Mouse (Mus musculus): ENCODE results near the gene Unk. TPM values are rescaled to one million over a fixed set of nuclear protein-coding genes. Genes with fewer than 3 reads are reported as not detected.

Unk gene
- polyA plus RNA-seq, 1 experiment from 2014 or later: 8.3 TPM

DNA sequence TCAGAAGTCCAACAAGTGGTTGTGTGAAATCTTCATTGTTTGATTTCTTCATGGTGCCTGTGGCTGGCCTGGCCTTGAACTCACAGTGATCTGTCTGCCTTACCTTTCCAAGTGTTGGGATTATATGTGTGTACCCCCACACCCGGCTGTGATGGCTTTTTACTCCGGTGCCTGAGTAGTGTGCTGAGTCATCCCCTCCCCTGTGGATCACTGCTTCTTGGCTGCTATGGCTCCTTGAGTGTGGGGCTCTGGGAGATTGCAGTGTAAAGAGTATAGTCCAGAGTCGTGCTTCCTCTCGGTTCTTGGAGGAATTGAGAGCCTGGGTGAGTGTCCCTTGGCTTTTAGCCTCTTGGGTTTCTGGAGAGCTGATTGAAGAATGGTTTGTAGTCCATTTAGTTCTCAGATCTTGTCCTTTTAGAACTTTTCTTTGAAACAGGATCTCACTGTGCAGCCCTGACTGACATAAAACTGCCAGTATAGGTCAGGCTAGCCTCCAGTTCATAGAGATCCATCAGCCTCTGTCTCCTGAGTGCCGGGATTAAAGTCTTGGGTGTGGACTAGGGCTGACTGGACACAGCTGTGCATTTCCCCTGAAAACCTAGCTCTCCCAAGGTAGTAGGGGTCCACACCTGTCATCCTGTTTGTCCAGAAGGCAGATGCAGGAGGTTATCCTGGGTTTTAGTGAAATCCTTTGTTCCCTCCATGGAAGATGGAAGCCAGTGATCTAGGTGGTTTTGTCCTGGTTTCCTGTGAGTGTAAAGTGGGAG is 12.4 kb downstream of the Unk start:
- no peaks in the 10 kb centered on the region for H3K4me1 ChIP-seq (replicated peaks; ENCODE audit: control insufficient read depth, insufficient read depth)
- H3K27me3 ChIP-seq (ENCODE audit: control insufficient read depth, insufficient read depth, low read length): no peaks in the 10 kb centered on the region
- peaks cover 16% of the 10 kb centered on the region for H3K36me3 ChIP-seq (ENCODE audit: control insufficient read depth, insufficient read depth, low read length)
- no peak for ATAC-seq (ENCODE audit: low FRiP score, low TSS enrichment)
- no peak overlapping the region for H3K27ac ChIP-seq (replicated peaks)
- no peak for DNase-seq (ENCODE audit: low spot score)
- H3K4me2 ChIP-seq (replicated peaks; ENCODE audit: low read depth): no peak overlapping the region
- TF ChIP-seq EP300 (optimal IDR thresholded peaks at IDR 0.05): no peak
- no peak for TF ChIP-seq CTCF (IDR thresholded peaks at IDR 0.05; ENCODE audit: low read depth)
- 66% methylated on average over 5 of the region's 5 CpGs for WGBS
- no peak overlapping the region for H3K4me3 ChIP-seq (ENCODE audit: low read depth, low read length)
- H3K9ac ChIP-seq (ENCODE audit: low read length): no peak overlapping the region
- H3K9me3 ChIP-seq (ENCODE audit: control insufficient read depth, low read length): no peaks in the 10 kb centered on the region

DNA sequence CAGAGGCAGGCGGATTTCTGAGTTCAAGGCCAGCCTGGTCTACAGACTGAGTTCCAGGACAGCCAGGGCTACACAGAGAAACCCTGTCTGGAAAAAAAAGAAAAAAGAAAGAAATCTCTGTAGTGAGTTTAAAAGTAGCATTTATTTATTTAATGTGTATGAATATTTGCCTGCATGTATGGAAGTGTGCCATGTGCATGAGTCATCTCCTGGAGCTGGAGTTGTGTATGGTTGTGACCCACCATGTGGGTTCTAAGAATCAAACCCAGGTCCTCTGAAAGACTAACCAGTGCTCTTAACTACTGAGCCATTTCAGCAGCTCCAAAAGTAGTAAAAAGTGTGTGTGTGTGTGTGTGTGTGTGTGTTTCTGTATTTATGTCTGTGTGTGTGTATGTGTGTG is 13.2 kb downstream of the Unk start:
- ATAC-seq (ENCODE audit: low FRiP score, low TSS enrichment) (no peak), DNase-seq (ENCODE audit: low spot score) (no peak)
- no peaks in the 10 kb centered on the region for H3K27me3 ChIP-seq (ENCODE audit: control insufficient read depth, insufficient read depth, low read length)
- peaks cover 21% of the 10 kb centered on the region for H3K36me3 ChIP-seq (ENCODE audit: control insufficient read depth, insufficient read depth, low read length)
- WGBS: 88% methylated on average over 1 of the region's 1 CpGs
- H3K4me2 ChIP-seq (replicated peaks; ENCODE audit: low read depth): no peak overlapping the region
- no peak overlapping the region for H3K27ac ChIP-seq (replicated peaks)
- H3K4me3 ChIP-seq (ENCODE audit: low read depth, low read length): no peak overlapping the region
- no peaks in the 10 kb centered on the region for H3K9me3 ChIP-seq (ENCODE audit: control insufficient read depth, low read length)
- H3K4me1 ChIP-seq (replicated peaks; ENCODE audit: control insufficient read depth, insufficient read depth): no peaks in the 10 kb centered on the region
- TF ChIP-seq EP300 (optimal IDR thresholded peaks at IDR 0.05) (no peak), CTCF (IDR thresholded peaks at IDR 0.05; ENCODE audit: low read depth) (no peak)
- no peak overlapping the region for H3K9ac ChIP-seq (ENCODE audit: low read length)

DNA sequence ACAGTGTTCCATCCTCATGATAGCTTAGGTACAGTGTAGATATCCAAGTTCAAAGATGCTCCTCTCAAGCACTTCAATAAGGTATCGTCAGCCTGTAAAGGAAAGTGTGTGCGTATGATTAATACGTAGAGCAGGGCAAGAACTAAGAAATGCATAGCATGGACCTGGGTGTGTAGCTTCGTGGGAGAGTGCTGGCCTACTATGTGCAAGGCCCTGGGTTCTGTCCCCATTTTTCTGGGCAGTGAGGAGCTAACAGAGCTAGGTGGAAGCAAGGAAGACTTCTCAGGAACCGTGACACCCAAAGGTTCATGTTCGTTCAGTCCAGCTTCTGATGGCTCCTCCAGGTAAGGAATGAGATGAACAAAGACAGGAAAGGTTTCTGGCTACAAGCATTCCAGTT is 15.1 kb downstream of the Unk start:
- no peak for DNase-seq (ENCODE audit: low spot score)
- H3K9me3 ChIP-seq (ENCODE audit: control insufficient read depth, low read length): no peaks in the 10 kb centered on the region
- peaks cover 25% of the 10 kb centered on the region for H3K36me3 ChIP-seq (ENCODE audit: control insufficient read depth, insufficient read depth, low read length)
- no peak for ATAC-seq (ENCODE audit: low FRiP score, low TSS enrichment)
- H3K9ac ChIP-seq (ENCODE audit: low read length): no peak overlapping the region
- H3K4me3 ChIP-seq (ENCODE audit: low read depth, low read length): no peak overlapping the region
- TF ChIP-seq CTCF (IDR thresholded peaks at IDR 0.05; ENCODE audit: low read depth) (no peak), EP300 (optimal IDR thresholded peaks at IDR 0.05) (no peak)
- no peak overlapping the region for H3K4me2 ChIP-seq (replicated peaks; ENCODE audit: low read depth)
- no peak overlapping the region for H3K27ac ChIP-seq (replicated peaks)
- no peaks in the 10 kb centered on the region for H3K4me1 ChIP-seq (replicated peaks; ENCODE audit: control insufficient read depth, insufficient read depth)
- H3K27me3 ChIP-seq (ENCODE audit: control insufficient read depth, insufficient read depth, low read length): no peaks in the 10 kb centered on the region
- 90% methylated on average over 6 of the region's 6 CpGs for WGBS

DNA sequence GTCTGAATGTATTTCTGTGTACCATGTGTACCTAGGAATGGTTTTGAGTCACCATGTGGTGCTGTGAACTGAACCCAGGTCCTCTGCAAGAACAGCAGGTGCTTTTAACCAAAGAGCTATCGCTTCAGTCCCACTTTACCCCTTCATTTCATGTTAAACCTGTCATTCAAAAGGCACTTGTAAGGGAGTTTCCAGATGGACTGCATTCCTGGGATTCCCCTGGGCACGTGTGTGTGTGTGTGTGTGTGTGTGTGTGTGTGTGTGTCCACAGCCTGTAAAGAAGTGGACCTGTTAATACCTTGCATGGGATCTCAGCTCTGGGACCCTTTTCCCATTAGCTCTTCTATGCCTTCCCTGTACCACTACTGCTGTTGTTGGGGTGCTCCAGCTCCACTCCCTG is 19.5 kb downstream of the Unk start:
- WGBS: 70% methylated on average over 2 of the region's 2 CpGs

DNA sequence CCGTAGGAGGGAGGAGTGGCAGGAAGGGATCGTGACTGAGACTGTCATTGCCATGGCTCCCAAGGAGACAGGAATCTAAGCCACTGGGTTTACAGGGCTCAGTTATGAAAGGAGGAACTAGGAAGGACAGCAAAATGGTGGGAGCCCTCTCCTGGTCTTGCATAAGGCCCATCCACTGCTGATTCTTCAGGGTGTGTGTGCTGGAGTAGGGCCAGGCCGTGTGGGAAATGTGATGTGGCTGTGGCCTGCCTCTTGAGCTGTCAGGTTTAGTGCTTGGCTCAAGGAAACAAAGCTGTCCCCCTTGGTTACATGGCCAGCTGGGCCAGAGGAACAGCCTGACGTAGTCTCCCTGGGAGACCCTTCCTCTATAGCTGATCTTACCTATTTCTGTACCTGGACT is 20.1 kb downstream of the Unk start:
- Histone ChIP-seq H3K27me3 (ENCODE audit: control insufficient read depth, insufficient read depth, low read length) (no peaks in the 10 kb centered on the region), H3K9me3 (ENCODE audit: control insufficient read depth, low read length) (no peaks in the 10 kb centered on the region), H3K4me2 (replicated peaks; ENCODE audit: low read depth) (no peak overlapping the region), H3K9ac (ENCODE audit: low read length) (no peak overlapping the region), H3K4me3 (ENCODE audit: low read depth, low read length) (no peak overlapping the region), H3K27ac (replicated peaks) (0 out of 2 replicates have a peak overlapping the region, but pooled peaks have one; percentile 4), H3K4me1 (replicated peaks; ENCODE audit: control insufficient read depth, insufficient read depth) (no peaks in the 10 kb centered on the region), H3K36me3 (ENCODE audit: control insufficient read depth, insufficient read depth, low read length) (peaks cover 35% of the 10 kb centered on the region)
- ATAC-seq (ENCODE audit: low FRiP score, low TSS enrichment): no peak
- 81% methylated on average over 4 of the region's 4 CpGs for WGBS
- TF ChIP-seq CTCF (IDR thresholded peaks at IDR 0.05; ENCODE audit: low read depth): no peak
- TF ChIP-seq EP300 (optimal IDR thresholded peaks at IDR 0.05): no peak
- DNase-seq (ENCODE audit: low spot score): no peak

More for the DNA sequence above, 19.5 kb downstream of the Unk start:
- TF ChIP-seq EP300 (optimal IDR thresholded peaks at IDR 0.05) (no peak), CTCF (IDR thresholded peaks at IDR 0.05; ENCODE audit: low read depth) (no peak)
- Histone ChIP-seq H3K9ac (ENCODE audit: low read length) (no peak overlapping the region), H3K27me3 (ENCODE audit: control insufficient read depth, insufficient read depth, low read length) (no peaks in the 10 kb centered on the region), H3K4me1 (replicated peaks; ENCODE audit: control insufficient read depth, insufficient read depth) (no peaks in the 10 kb centered on the region), H3K9me3 (ENCODE audit: control insufficient read depth, low read length) (no peaks in the 10 kb centered on the region), H3K36me3 (ENCODE audit: control insufficient read depth, insufficient read depth, low read length) (peaks cover 30% of the 10 kb centered on the region; the same call in 1 of the 2 replicates), H3K4me2 (replicated peaks; ENCODE audit: low read depth) (no peak overlapping the region), H3K27ac (replicated peaks) (no peak overlapping the region), H3K4me3 (ENCODE audit: low read depth, low read length) (no peak overlapping the region)
- ATAC-seq (ENCODE audit: low FRiP score, low TSS enrichment) (no peak), DNase-seq (ENCODE audit: low spot score) (no peak)

DNA sequence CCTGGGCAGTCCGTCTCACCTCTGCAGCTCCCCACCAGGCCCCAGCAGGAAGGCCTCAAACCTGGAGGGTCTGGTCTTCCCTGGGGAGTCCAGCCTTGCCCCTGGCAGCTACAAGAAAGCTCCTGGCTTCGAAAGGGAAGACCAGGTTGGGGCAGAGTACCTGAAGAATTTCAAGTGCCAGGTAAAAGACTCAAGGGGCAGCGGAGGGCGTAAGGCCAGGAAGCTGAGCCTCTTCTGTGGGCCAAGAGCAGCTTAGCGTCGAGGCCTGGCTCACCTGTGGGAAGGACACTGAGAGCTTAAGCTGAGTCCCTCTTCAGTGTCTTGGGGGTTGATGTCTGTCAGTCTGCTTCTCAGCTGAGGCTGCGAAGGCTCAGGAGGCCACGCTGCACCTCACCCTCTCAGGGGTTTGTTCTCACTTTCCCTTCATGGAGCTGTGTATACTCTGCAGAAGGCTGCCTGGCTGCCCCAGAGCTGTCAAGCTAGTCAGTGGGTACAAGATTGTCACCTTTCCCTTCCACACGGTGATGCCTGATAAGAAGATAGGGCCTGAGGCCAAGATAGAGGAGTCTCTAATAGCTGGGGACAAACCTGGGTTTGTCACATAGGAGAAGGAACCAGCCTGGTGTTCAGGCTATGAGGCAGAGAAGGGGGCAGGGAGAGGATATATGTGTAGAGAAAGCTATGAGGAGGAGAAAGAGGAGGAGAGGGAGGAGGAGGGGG is 23.5 kb downstream of the Unk start:
- Histone ChIP-seq H3K36me3 (ENCODE audit: control insufficient read depth, insufficient read depth, low read length) (peaks cover 50% of the 10 kb centered on the region), H3K9ac (ENCODE audit: low read length) (no peak overlapping the region), H3K27ac (replicated peaks) (no peak overlapping the region), H3K4me2 (replicated peaks; ENCODE audit: low read depth) (no peak overlapping the region), H3K4me1 (replicated peaks; ENCODE audit: control insufficient read depth, insufficient read depth) (no peaks in the 10 kb centered on the region), H3K27me3 (ENCODE audit: control insufficient read depth, insufficient read depth, low read length) (no peaks in the 10 kb centered on the region), H3K4me3 (ENCODE audit: low read depth, low read length) (no peak overlapping the region), H3K9me3 (ENCODE audit: control insufficient read depth, low read length) (no peaks in the 10 kb centered on the region)
- TF ChIP-seq CTCF (IDR thresholded peaks at IDR 0.05; ENCODE audit: low read depth) (no peak), EP300 (optimal IDR thresholded peaks at IDR 0.05) (no peak)
- ATAC-seq (ENCODE audit: low FRiP score, low TSS enrichment): no peak
- DNase-seq (ENCODE audit: low spot score): no peak
- WGBS: 94% methylated on average over 9 of the region's 9 CpGs

All from stomach, postnatal 0 days (tissue).